Mouse (Mus musculus) lung, postnatal 36 days (tissue): Measurements from ENCODE around the gene Slc16a5.
"Not testable (repeated sequence)": the region's sequence is repeated elsewhere in the genome, so short reads cannot be mapped to it uniquely, and the experiment has no call there.

ENCODE experiments used
- DNase-seq: peaks from one replicate; pipeline ENCODE4 v3.0.0; 2022; ENCODE audit warnings: mixed read lengths

The Slc16a5 gene

DNA sequence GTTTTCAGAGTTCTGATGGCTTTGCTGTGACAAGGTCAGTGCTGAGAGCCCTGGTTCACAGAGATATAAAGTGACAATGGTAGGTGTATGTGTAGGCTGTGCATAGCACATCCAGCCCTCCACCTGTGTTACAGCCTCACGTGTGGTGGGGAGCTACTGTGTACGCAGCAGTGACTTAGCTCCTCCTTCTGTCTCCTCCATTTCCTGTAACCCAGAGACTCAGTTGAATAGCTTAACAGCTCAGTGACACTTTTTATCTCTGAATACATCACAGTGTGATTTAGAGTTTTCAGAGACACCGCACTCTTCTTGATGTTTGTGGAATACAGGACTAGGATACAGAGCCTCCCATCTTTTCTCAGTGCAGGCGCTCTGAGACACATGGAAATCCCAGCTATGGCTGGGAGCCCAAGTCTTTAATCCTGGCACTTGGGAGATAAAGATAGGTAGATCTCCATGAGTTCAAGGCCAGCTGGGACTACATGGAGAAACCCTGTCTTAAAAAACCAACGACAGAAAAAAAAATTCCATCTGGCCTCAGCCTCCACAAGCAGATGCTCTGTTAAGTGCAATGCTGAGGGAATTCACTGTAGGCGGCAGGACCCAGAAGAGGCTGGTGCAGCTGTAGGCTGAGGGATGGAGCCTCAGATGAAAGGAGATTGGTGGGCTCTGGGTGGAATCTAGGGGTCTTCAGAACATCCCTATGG lies 19.4 kb downstream of the Slc16a5 start:
- no peak for DNase-seq

DNA sequence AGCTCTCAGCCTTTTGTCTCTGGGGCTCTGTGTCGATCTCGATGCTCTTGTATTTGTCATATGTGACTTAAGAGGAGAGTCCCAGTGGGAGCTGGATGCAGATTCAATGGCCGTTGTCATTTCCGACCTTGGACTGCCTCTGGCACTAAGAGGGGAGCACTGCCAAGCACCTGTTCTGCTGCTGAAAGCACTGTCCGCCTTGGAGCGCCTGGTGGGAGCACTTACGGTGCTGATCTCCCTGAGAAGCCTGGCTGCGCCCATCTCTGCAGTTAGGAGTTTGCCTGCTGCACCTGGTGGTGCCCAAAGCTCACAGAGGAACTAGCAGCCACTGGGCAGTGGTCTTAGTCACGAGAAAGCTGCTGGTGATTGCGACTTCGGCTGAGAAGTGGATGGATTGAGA lies 21.0 kb downstream of the Slc16a5 start:
- DNase-seq: no peak

DNA sequence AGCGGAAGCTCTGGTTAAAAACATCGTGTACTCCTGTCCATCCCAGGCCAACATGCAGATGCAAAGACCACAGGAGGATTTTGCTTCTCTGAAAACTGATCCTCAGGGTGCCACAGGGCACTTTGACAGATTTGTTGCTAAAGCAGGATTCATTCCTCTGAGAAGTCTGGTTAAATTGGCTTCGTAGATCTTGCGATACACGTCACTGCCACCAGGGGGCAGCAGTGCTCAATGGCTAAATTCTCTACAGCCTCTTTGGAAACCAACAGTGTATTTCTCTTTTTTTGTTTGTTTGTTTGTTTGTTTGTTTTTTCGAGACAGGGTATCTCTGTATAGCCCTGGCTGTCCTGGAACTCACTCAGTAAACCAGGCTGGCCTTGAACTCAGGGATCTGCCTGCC lies 21.5 kb downstream of the Slc16a5 start:
- DNase-seq: peak; percentile 81

DNA sequence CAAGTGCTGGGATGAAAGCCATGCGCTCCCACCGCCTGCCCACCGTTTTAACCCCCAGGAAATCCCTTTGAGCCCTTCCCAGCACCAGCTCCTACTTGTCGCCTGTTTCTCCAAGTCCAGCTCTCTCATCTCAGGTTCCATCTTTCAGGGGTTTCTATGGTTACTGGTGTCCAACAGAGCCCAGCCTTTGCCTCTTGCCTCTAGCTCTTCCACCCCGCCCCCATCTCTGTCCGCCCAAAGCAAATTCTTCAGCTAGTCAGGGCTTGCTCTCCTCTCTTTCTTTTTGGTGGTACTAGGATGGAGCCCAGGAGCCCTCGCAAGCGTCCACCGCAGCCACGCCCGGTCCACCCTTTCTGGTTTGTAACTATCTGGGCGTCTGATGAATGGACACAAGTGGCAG lies 22.9 kb downstream of the Slc16a5 start:
- DNase-seq: no peak

DNA sequence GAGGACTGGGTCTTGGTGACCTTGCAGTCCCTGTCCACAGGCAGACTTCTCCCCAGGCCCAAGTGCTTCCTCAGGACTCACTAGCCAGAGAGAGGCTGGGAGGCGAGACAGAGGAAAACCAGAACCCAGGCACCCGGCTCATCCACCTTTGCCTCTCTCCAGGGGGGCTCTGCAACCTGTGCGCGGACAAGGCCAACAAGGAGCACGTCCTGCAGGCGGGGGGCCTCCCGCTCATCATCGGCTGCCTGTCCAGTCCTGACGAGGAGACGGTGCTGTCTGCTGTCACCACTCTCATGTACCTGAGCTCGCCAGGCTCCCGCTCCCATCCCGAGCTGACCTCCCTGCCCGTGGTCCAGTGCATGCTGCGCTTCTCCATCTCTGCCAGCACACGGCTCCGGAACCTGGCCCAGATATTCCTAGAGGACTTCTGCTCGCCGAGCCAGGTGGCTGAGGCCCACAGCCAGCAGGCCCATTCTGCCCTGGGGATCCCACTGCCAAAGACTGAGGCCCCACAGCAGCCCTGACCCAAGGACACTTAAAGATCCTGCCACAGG lies 26.4 kb downstream of the Slc16a5 start:
- DNase-seq: no peak

DNA sequence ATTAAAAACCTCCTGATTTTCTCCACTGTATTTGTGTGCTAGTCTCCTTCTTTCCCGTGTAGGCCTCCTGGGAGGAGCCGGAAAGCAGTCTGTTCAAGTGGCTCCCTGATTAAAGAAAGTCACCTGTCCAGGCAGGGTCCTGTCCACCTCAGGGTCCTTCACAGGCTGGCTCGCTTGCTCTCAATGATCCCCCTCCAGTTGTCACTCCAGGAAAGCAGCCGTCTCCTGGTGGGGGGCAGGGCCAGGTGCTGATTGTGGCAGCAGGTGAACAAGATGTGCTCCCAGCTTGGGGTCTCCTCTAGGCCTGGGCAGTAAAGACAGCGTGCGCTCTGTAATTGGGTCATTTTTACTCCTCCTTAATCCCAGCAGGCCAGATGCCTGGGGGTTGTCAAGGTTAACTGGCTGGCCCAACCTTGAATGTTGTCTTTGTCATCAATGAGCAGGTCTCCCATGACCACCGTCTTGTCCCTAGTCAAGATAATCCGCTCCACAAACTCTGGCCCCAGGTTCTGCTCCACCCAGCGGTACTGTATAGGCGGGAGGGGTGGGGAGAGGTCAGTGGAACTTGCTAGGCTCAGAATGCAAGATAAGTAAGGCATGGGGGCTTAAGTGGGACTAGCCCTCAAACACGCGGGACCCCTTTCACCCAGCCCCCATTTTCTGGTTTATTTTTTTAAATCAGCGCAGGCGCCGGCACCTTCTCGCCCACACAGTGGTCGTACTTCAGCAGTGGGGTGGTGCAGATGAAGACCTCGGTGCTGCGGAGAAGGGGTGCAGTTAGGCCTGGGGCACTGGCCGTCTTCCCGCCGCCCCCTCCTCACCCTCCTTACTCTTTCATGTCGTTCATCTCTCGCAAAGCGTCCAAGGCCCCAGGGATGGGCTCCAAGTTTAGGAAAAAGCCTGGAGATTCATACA lies 28.4 kb downstream of the Slc16a5 start:
- DNase-seq: no peak

DNA sequence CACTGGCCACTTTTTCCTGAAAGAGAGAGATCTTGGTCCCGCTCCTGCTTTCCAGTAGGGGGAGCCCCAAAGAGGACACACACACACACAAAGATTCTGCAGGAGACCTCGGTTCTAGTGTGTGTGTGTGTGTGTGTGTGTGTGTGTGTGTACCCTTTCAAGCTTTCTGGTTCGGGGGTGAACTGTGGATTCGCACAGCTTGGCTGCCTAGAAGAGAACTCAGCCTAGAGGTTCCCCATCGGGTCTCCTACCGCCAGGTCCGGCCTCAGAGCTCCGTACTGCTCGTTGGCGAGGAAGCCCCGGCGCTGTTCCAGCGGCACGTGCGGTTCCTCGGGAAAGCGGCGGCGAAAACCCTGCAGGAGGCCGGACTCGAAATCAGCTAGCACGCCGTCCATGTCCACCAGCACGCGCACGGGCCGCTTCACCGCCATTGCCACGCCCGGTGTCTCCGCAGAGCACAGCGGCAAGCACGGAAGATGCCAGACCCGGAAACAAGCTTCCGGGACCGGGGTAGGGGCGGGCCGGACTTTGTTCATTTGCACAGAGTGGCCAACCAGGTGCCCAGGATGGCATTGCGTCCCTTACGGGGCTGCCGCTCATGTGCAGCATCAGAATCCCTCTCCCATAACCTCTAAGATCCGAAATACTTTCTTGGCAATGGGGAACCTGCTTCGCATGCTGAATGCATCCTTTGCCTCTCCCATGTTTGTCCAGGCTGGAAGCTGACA lies 29.2 kb downstream of the Slc16a5 start, which contains the start of gene Nt5c:
Gene Nt5c, minus strand, starts transcription at position 507 of the 728 bp plus-strand sequence.
- peak; percentile 91 for DNase-seq

DNA sequence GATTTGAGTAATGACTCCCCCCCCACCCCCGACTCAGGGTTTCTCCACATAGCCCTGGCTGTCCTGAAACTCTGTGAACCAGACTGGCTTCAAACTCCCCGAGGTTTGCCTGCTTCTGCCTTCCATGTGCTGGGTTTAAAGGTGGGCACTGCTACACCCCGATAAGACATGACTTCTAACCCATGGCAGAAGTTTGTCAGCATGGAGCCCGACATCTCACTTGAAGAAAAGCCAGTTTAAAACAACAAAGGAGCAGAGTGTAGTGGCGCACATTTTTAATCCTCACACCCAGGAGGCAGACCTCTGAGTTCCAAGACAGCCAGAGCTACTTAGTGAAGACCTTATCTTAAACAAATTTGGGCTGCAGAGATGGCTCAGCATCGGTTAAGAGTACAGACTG lies 30.1 kb downstream of the Slc16a5 start:
- no peak for DNase-seq

DNA sequence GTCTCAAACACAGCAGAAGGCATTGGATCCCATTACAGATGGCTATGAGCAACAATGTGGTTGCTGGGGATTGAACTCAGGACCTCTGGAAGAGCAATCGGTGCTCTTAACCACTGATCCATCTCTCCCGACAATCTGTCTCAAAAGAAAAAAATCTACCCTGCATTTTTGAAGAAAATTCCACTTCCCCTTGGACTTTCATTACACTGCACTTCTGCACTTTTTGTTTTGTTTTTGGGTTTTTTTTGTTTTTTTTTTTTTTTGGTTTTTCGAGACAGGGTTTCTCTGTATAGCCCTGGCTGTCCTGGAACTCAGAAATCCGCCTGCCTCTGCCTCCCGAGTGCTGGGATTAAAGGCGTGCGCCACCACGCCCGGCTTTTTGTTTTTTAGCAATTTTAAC lies 34.3 kb downstream of the Slc16a5 start:
- DNase-seq: not testable (repeated sequence)

DNA sequence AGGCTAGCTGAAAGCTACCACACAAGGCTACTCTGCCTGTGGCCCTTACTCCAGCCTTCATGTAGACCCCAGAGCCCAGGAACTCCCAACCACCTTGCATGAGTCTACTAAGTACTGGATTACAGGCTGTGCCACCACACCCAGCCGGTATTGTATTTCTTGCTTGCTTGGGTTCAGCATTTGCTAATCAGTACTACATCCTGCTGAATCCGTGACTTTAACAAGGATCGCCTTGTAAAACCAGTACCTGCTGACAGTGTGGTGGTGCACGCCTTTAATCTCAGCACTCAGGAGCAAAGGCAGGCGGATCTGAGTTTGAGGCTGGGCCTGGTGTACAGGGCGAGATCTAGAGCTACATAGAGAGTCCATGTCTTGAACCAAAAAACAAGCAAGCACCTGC lies 40.4 kb downstream of the Slc16a5 start:
- DNase-seq: no peak

DNA sequence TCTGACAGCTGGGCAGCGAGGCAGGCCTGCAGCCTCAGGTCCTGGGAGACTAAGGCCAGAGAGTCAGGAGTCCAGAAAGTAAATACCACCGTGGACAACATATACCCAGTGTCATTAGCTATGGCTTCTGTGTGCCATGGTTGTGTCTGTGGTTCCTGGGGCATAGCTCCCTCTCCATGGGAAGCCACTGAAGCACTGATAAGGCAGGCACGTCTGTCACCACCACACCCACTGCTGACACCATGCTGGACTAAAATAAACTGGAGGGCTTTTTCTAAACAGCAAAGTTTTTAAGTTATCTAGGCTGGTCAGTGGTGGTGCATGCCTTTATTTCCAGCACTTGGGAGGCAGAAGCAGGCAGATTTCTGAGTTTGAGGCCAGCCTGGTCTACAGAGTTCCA lies 44.3 kb downstream of the Slc16a5 start:
- DNase-seq: no peak

DNA sequence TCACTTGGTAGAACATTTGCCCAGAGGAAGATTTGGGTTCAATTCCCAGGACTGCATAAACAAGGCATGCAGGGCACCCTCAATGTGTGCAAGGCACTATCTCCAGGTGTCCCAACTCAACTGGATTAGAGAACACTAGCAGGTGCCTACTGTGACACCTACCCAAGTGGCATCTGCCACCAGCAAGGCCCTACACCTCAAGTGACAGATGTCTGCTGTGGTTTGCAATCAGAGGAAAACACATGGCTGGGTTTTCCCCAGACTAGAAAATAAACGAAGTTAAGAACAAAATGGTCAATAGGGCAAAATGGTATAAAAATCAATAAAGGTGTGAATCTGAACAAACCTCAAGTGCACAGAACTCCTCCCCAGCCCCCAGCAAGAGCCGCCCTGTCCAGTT lies 45.8 kb downstream of the Slc16a5 start:
- DNase-seq: no peak

DNA sequence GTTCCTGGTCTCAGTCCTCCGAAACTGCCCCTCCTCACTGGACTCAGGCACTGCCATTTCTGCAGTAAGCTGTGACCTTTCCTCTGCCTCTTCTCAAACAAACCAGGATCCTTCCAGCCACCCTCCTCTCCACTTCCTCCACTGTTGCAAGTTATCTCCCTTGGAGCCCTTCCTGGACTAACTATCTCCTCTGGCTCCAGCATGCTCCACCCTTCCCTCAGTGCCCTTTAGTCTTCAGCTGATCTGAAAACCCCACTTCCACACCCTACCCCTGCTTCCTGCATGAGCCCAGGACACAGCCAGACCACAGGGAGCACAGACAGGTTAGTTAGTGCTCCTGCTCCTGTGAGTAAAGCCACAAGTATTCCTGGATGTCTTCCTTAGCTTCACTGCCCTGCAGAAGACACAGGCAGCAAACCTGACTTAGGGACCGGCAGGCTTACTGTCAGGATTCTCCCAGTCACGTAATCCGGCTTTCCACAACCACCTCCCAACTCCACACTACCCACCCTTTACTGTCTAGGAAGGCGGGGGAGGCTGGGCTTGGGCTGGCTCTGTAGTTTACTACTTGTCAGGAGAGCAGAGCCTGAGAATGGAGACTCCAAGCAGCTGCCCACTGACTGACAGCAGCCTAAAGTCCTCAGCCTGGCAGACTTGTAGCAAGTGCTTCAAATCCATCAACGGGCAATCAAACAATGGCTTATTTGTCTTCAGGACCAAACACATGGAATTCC lies 47.7 kb downstream of the Slc16a5 start:
- peak; percentile 18 for DNase-seq

DNA sequence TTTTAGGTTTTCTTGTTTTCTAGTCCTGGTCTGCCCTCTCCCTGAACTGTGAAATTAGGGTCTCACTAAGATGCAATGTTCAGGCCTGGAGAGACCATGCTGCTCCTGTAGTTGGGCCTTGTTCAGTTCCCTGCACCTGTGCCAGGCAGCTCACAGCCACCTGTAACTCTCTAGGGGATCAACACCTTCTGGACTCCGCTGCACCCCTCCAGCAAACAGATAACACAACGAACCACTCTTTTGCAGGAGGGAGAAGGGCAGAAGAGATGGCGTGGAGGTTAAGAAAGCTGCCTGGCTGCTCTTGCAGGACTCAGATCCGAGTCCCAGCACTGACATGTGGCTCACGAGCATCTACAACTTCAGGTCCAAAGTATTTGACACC lies 48.2 kb downstream of the Slc16a5 start:
- no peak for DNase-seq

DNA sequence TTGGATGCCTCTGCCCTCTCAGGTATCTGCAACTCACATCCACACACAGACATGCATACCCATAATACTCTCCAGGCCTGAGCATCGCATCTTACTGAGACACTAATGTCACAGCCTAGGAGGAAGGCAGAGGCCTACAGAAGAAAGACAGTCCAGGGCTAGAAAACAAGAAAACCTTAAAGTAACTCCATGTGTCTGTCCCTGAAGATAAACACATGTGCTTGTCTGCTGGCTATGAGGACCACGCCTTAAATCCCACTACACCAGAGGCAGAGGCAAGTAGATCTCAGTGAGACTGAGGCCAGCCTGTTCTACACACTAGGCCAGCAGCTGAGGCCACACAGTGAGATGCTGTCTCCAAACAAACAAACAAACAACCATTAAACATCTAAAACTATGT lies 48.8 kb downstream of the Slc16a5 start:
- DNase-seq: no peak

DNA sequence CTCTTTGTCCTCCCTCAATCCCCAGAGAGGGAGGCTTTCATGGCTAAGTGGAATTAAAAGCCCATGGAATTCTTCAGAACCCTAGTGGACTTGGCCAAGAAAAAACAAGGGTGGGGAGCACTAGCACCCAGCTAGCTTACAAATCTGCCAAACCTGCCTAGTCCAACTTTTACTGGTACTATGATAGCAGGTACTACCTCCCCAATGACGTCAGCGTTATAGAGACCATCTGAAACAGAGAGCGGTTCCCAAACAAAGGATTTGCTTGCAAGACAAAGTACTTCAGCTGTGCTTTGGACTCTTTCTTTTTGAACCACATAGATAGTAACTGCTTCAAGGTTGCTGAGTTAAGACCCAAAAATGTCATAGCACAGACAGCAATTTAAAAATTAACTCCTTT lies 49.7 kb downstream of the Slc16a5 start:
- no peak for DNase-seq

DNA sequence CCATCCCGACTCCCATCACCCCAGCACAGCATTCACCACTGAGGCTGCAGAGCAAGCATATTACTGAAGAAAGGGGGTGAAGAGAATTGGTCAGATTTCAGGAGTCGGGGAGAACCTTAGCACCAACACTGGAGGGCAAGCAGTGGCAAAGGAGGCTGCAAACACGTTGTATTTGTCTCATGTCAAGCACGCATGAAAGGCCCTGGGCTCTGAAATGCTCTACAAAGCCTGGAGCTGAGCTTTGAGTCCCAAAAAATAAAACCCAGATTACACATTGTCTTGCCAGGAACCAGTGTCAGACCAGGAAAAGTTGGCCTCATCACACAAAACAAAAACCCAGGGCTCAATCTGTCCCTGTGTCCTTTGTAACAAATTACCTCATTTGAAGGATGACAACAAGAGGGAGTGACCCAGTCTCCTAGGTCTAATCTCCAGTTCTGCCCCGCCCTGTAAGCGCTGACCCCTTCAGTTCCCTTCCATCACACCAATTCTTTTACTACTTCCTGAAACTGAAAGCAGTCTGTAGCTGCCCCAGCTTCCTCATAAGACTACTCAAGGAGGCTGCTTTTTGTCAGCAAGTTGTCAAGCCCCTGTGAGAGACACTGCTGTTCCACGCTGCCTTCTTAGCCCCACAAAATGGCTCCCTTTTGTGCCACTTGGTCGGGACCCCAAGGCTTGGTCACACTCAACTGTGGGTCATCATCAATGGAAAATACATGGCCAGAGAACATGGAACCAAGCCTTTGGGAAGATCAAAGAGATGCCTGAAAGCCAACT lies 50.3 kb downstream of the Slc16a5 start:
- DNase-seq: peak; percentile 76

DNA sequence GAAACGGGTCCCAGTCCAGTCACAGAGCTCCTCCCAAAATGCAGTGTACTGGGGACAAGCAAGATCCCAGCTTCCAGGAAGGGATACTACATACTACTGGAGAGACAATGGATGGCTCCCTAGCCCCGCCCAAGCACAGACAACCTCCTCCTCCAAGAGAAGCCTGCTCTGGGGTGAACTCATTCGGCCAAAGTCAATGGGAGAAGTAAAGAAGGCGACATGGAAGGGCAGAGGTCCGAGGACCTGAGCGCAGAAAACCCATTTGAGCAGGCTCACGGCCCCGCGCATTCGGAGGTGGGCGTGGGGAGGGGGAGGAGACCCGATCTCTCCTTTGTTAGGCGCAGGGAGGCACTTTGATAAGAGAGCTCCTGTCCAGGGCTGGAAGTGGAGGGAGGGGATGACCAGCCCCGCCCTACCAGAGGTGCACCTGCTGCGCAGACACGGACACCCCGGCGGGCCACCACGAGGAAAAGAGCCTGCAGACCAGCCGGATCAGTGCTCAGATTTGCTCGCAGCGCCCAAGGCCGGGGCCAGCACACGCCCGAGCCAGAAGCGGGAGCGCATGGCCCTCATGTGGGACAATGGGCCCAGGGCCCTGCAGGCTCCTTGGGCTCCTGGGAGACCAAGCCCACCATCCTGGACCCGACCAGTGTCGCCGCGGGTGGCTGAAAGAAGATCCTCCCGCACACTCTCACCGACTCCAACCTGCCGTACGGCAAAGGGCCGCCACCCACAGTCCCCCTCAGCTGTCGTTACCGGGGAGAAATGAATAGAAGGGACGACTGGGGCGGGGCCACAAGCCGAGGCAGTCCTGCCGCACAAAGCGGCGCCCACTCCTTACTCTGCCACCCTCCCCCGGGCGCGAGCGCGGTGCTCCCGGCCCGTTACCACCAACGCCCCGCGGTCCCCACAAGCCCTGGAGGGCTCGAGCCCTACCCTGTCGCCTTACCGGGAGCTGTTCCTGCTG lies 51.3 kb downstream of the Slc16a5 start:
- peak; percentile 60 for DNase-seq

DNA sequence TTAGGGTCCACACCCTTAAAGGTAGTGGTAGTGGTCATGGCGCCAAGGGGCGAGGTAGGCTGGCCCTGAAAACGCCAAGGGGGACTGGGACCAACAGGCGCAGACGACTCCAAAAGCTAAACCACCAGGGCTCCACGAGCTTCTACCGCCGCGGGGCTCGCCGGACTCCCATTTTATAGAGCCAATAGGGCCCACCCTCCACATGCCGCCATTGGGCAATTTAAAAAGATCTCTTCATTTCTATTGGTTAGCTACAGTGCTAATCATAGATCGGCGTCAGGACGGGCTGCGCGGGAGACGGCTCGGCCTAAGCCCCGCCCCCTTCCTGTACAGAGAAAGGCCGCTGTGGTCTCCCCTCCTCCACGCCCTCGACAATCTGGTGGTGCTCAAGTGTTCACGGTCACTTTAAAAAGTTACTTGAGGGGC lies 52.0 kb downstream of the Slc16a5 start, which contains the start of gene Jpt1:
Gene Jpt1, minus strand, starts transcription at position 150 of the 426 bp plus-strand sequence.
- DNase-seq: peak; percentile 98

DNA sequence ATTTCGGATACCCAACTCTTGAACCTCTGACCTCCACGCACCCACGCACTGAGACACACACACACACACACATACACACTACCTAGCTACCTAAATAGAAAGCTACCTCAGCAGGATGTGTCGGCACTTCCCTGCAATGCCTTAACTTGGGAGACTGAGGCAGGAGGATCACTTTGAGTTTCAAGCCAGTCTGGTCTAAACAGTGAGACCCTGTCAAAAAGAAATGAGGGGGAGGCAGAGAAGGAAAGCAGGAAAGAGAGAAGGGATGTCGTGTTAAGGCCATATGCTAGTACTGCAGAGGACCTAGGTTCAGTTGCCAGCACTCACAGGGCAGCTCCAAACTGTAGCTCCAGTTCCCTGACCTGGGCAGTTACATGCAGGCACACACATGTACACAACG lies 52.7 kb downstream of the Slc16a5 start:
- no peak for DNase-seq
